Mouse (Mus musculus) testis, adult 2 months (tissue): Measurements from ENCODE around the gene Ltbp1. TPM values are rescaled to one million over a fixed set of nuclear protein-coding genes. Genes with fewer than 3 reads are reported as not detected.

Source experiments
- H3K27ac ChIP-seq: fragments of 200-500 bp; 2 replicates; pipeline ENCODE4 v1.5.1; 2012; ENCODE audit warnings: low read depth, low read length; ENCODE audit not compliant: control insufficient read depth, insufficient read depth
- H3K27me3 ChIP-seq: fragments of 200-500 bp; 2 replicates; pipeline ENCODE4 v1.6.1; 2012; ENCODE audit warnings: mild to moderate bottlenecking, low read length, moderate library complexity; ENCODE audit not compliant: control insufficient read depth, insufficient read depth
- H3K36me3 ChIP-seq: fragments of 200-500 bp; 2 replicates; pipeline ENCODE4 v1.6.1; 2012; ENCODE audit warnings: mild to moderate bottlenecking, low read length; ENCODE audit not compliant: control insufficient read depth, insufficient read depth
- H3K4me1 ChIP-seq: fragments of 200-500 bp; 2 replicates; pipeline ENCODE4 v1.6.1; 2012; ENCODE audit warnings: low read length; ENCODE audit not compliant: control insufficient read depth, insufficient read depth
- H3K4me3 ChIP-seq: fragments of 200-500 bp; 2 replicates; pipeline ENCODE4 v1.5.1; 2012; ENCODE audit warnings: low read depth, mild to moderate bottlenecking, low read length, moderate library complexity, mixed read lengths; ENCODE audit not compliant: control insufficient read depth
- CTCF ChIP-seq: fragments of 200-500 bp; IDR thresholded peaks from 2 replicates; pipeline ENCODE4 v1.5.1; 2012; ENCODE audit warnings: low read depth, mild to moderate bottlenecking, inconsistent platforms, low read length, moderate library complexity; ENCODE audit not compliant: control insufficient read depth, insufficient read depth, insufficient replicate concordance
- POLR2A ChIP-seq: fragments of 200-500 bp; IDR thresholded peaks from 2 replicates; pipeline ENCODE4 v1.6.1; 2012; ENCODE audit warnings: low read depth, mild to moderate bottlenecking, inconsistent platforms, low read length, moderate library complexity; ENCODE audit not compliant: control insufficient read depth
- polyA plus RNA-seq: library from polyadenylated mRNA; depleted of rRNA; stranded (reverse); fragments of >200 nt; gene quantifications from 2 replicates; pipeline ENCODE4 v1.2.3, GENCODE M21; 2012

The Ltbp1 gene
- polyA plus RNA-seq, 1 experiment = 2.9 TPM

DNA sequence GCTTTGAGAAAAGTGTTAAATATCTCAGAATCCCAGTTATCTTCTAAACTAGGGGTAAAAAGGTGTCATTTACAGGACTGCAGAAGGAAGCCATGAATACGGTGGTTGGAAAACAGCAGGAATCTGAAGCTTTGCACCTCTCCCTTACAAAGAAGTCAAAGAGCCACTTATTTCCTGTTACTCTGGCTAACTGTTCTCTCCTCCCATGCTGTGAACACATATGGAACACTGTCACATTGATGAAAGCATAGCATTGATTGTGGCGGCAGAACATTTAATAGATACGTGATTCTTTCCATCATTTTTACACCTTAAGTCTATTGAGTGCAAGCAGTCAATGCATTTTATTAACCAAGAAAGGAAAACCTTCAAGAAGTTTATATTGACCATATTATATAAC is 196.9 kb downstream of the Ltbp1 start:
- Histone ChIP-seq H3K4me3 (no peak overlapping the region), H3K27me3 (no peaks in the 10 kb centered on the region), H3K27ac (no peak overlapping the region), H3K4me1 (no peaks in the 10 kb centered on the region), H3K36me3 (no peaks in the 10 kb centered on the region)
- TF ChIP-seq CTCF (no peak), POLR2A (no peak)

DNA sequence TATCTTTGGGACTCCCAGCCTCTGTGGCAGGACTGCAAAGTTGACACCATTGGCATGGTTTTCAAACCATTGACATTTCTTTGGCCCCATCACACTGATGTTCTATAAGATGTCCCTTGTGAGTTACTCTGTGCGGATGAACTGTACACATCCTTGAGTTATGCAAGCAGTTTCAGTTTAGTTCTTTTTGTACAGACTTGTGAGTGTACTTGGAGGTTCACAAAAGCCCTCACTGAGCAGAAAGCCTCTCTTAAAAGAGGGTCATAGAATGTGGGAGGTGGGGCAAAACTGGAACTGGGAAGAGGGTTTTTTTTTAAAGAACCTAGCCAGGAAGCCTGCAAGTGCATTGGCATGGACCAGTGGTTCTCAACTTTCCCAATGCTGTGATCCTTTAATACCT is 198.7 kb downstream of the Ltbp1 start:
- H3K4me3 ChIP-seq = no peak overlapping the region
- TF ChIP-seq POLR2A = no peak
- no peak for TF ChIP-seq CTCF
- H3K27ac ChIP-seq = no peak overlapping the region

DNA sequence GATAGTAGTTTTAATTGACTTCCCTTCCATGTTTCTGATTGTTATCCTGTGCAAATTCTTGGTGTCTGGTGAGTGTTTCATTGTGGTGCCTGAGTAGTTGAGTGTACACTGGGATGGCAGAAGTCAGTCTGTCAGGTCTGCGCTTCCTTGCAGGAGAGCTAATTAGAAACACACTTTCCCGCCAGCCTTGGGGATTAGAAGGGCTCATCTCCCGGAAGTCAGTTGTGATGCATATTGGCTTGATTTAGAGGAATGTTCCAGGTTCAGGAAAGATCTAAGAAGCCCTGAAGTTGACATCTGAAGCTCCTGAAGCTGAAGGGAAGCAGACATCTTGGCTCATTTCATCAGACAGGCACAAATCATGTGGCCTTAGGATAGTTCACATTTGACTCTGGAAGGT is 200.9 kb downstream of the Ltbp1 start:
- no peak for TF ChIP-seq CTCF
- H3K27me3 ChIP-seq = no peaks in the 10 kb centered on the region
- no peaks in the 10 kb centered on the region for H3K36me3 ChIP-seq
- no peak overlapping the region for H3K4me3 ChIP-seq
- no peaks in the 10 kb centered on the region for H3K4me1 ChIP-seq
- no peak overlapping the region for H3K27ac ChIP-seq

More for the DNA sequence above, 198.7 kb downstream of the Ltbp1 start:
- H3K36me3 ChIP-seq = no peaks in the 10 kb centered on the region
- no peaks in the 10 kb centered on the region for H3K4me1 ChIP-seq
- no peaks in the 10 kb centered on the region for H3K27me3 ChIP-seq

DNA sequence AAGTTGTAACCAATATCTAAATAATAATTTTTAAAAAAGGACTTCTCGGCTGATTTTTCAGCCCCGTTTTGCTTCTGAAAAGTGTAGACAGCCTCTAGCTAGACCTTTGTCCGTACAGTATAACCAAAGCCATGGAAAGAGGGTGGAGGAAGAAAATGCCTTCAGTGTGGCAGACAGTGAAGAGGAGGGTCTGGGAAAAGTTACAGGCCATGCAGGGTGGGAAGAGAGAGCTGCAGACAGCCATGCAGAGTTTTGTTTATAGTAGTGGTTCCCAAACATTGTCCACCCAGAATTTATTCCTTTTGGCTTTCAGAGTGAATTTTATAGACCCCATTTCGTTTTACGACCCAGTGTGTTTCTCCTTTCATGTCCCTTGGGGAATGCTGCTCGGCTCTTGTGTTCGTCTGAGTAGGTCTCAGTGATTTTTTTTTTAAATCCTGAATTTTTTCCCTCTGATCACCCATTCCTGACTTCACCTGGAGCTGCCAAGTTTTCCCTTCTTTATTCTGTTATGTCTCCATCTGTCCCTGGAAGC is 202.9 kb downstream of the Ltbp1 start:
- H3K4me3 ChIP-seq = no peak overlapping the region
- H3K4me1 ChIP-seq = no peaks in the 10 kb centered on the region
- no peak overlapping the region for H3K27ac ChIP-seq
- H3K36me3 ChIP-seq = no peaks in the 10 kb centered on the region
- no peaks in the 10 kb centered on the region for H3K27me3 ChIP-seq
- no peak for TF ChIP-seq POLR2A
- TF ChIP-seq CTCF = no peak

DNA sequence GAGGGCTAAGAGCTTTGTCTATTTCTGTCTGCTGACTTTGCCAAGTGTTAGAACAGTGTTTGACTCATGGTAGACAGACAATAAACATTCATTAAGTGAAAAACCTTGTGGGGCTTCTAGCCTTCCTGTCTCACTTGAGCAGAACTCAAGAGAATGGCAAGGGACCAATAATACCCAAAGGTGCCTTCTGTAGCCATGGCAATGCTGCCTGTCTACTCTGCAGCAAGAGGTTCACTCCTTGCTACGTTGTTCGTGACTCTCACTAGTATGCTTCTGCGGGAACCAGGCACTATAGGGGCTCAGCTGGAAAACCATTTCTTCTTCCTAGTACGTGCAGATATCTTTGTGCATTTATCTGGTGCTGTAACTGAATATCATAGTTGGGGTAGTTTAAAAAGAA is 205.2 kb downstream of the Ltbp1 start:
- Histone ChIP-seq H3K27ac (no peak overlapping the region), H3K27me3 (no peaks in the 10 kb centered on the region), H3K4me3 (no peak overlapping the region), H3K4me1 (no peaks in the 10 kb centered on the region), H3K36me3 (no peaks in the 10 kb centered on the region)
- TF ChIP-seq CTCF = no peak
- TF ChIP-seq POLR2A = no peak

DNA sequence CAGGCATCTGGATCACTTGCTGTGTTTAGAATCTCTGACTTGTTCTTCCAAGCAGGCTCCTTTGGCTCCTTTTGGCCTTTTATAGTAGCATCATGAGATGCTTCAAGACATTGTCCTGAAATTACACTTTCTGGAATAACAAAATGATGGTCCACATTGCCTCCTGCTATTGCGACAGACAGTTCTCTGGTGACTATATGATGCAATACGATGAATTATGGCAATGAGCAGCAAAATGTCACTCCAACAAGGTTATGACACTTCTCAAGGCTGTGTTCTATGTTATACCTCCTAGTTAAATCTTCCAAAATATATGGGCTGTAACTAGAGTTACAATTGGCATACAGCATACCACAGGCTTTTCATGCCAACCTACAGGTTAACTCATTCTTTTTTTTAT is 211.0 kb downstream of the Ltbp1 start:
- H3K4me1 ChIP-seq = no peaks in the 10 kb centered on the region
- TF ChIP-seq CTCF (no peak), POLR2A (no peak)

DNA sequence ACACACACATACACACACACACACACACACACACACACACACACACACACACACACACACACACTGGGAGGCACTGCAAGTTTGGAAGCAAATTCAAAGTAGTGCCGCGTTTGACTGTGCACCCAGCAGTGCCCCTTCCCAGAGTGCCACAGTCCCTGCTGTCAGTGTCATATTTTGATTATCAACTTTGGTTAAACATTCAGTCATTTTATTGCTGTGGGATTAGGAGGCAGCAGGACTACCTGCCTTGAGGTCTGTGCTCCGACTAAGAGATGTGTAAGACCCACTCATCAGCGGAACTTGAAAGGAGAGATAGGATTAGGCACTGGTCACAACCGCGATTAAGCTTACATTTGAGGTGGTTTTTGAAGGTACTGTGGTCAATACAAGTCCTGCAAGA is 213.3 kb downstream of the Ltbp1 start:
- H3K4me1 ChIP-seq = no peaks in the 10 kb centered on the region
- no peaks in the 10 kb centered on the region for H3K27me3 ChIP-seq
- no peak overlapping the region for H3K4me3 ChIP-seq
- no peaks in the 10 kb centered on the region for H3K36me3 ChIP-seq
- TF ChIP-seq POLR2A (no peak), CTCF (no peak)
- H3K27ac ChIP-seq = no peak overlapping the region

More for the DNA sequence above, 211.0 kb downstream of the Ltbp1 start:
- Histone ChIP-seq H3K27ac (no peak overlapping the region), H3K4me3 (no peak overlapping the region), H3K36me3 (no peaks in the 10 kb centered on the region), H3K27me3 (no peaks in the 10 kb centered on the region)

DNA sequence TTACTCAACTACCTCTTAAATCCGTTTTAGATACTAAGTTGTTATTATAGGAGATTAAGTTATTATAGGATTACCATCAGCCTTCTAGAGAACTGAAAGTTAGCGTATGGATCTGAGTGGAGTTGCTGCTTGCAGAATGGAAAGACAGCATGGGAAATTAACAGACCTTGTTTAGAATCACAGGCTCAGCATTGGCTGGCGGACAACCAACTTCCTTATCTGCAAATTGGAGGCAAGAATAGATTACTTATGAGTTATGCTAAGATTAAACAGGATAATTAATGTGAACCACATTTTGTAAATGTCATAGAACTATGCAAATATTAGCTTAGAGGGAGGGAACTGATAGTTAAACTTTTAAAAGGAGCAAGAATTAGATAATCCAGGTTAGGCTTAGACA is 223.0 kb downstream of the Ltbp1 start:
- Histone ChIP-seq H3K27ac (no peak overlapping the region), H3K4me1 (no peaks in the 10 kb centered on the region)
- no peak for TF ChIP-seq CTCF
- no peak for TF ChIP-seq POLR2A

More for the DNA sequence above, 223.0 kb downstream of the Ltbp1 start:
- Histone ChIP-seq H3K36me3 (no peaks in the 10 kb centered on the region), H3K4me3 (no peak overlapping the region), H3K27me3 (no peaks in the 10 kb centered on the region)
